Mouse (Mus musculus): Measurements from ENCODE around the gene Zfp609. TPM values are rescaled to one million over a fixed set of nuclear protein-coding genes. Genes with fewer than 3 reads are reported as not detected.
"Not testable (repeated sequence)": the region's sequence is repeated elsewhere in the genome, so short reads cannot be mapped to it uniquely, and the experiment has no call there.

The Zfp609 gene
- polyA plus RNA-seq, 1 experiment from 2014 or later: 7.1 TPM

DNA sequence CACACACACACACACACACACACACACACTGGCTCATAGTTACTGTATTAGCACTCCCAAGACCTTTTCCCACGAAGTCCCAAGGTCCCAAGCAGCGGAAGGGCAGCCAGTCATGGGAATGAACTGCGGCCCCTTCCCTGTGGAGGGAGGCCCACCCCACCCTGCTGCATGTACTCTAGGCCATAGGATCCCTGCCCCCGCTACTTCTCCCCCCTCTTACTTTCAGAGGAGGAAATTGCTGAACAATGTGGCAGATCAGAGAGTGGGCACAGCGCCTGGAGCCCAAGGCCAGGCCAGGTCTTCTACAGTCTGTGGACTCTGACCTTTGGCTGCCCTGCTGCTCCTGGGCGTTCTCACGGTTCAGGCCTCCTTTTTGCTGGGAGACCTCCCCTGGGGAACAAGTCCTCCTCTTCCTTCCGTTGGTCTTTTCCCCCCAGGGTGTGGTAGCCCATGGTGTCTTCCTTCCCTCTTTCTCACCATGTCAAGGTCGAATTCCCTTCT is 155.9 kb downstream of the Zfp609 start:
- Histone ChIP-seq H3K27me3 (replicated peaks) (no peaks in the 10 kb centered on the region), H3K9ac (no peak overlapping the region), H3K4me2 (no peak overlapping the region), H3K4me1 (replicated peaks) (peaks cover 29% of the 10 kb centered on the region), H3K9me3 (replicated peaks) (no peaks in the 10 kb centered on the region), H3K27ac (ENCODE audit: poor library complexity, severe bottlenecking) (peak overlapping the region; percentile 50), H3K4me3 (no peak overlapping the region), H3K36me3 (no peaks in the 10 kb centered on the region)
- ATAC-seq (ENCODE audit: insufficient number of reproducible peaks, low FRiP score): 0 out of 2 replicates have a peak, but pooled peaks have one; percentile 44
- 46% methylated on average over 9 of the region's 9 CpGs for WGBS

DNA sequence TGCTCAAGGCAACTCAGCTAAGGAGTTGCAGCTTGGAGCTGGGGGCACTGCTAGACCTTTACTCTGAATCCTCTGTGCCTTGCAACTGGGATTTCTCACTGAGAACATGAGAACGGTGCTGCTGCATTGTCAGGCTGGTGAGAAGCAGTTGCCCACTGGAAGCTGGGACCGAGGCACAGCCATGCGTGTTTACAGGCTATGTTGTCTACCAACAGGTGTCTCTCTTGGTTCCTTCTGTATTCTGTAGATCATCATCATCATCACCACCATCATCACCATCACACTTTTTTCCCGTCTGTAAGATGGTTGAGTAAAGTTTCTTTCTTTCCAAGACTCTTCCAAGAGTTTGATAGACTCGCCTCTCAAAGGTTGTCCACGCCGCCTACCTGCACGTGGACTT is 159.7 kb downstream of the Zfp609 start, which contains the start of gene Oaz2:
Gene Oaz2 (plus strand): TSS at position 301 of the 400 bp plus-strand sequence.
- H3K27me3 ChIP-seq (replicated peaks): no peaks in the 10 kb centered on the region
- H3K9me3 ChIP-seq (replicated peaks): no peaks in the 10 kb centered on the region
- no peaks in the 10 kb centered on the region; the same call in 1 of the 2 replicates for H3K36me3 ChIP-seq
- no peak within 1 kb of the TSS for H3K27ac ChIP-seq (ENCODE audit: poor library complexity, severe bottlenecking)
- no peak within 1 kb of the TSS for H3K4me2 ChIP-seq
- peaks cover 22% of the 10 kb centered on the region for H3K4me1 ChIP-seq (replicated peaks)
- H3K4me3 ChIP-seq: no peak within 1 kb of the TSS
- WGBS: 90% methylated on average over 8 of the region's 8 CpGs
- ATAC-seq (ENCODE audit: insufficient number of reproducible peaks, low FRiP score): no peak
- no peak within 1 kb of the TSS for H3K9ac ChIP-seq

DNA sequence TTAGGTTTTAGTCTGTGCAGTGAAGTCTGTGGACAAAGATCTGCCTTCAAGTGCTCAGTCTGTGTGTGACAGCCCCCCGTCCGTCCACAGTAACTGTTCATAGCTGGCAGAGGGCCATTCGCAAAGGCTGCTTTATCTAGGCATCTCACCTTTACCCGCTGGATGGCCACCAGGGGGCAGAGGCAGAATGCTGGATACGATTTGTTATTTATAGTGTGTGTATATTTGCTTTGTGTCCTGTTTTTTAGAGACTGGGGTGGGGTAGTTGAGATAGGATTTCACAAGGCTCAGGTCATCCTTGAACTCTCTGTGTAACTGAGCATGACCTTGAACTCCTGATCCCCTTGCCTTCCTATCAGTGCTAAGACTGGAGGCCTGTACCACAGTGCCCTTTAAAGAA is 161.3 kb downstream of the Zfp609 start:
- 17% methylated on average over 5 of the region's 5 CpGs for WGBS
- no peaks in the 10 kb centered on the region for H3K9me3 ChIP-seq (replicated peaks)
- H3K4me1 ChIP-seq (replicated peaks): peaks cover 8% of the 10 kb centered on the region
- H3K9ac ChIP-seq: no peak overlapping the region
- no peak overlapping the region for H3K27ac ChIP-seq (ENCODE audit: poor library complexity, severe bottlenecking)
- H3K36me3 ChIP-seq: no peaks in the 10 kb centered on the region; the same call in 1 of the 2 replicates
- H3K4me2 ChIP-seq: no peak overlapping the region
- H3K27me3 ChIP-seq (replicated peaks): no peaks in the 10 kb centered on the region
- ATAC-seq (ENCODE audit: insufficient number of reproducible peaks, low FRiP score): no peak
- H3K4me3 ChIP-seq: no peak overlapping the region

DNA sequence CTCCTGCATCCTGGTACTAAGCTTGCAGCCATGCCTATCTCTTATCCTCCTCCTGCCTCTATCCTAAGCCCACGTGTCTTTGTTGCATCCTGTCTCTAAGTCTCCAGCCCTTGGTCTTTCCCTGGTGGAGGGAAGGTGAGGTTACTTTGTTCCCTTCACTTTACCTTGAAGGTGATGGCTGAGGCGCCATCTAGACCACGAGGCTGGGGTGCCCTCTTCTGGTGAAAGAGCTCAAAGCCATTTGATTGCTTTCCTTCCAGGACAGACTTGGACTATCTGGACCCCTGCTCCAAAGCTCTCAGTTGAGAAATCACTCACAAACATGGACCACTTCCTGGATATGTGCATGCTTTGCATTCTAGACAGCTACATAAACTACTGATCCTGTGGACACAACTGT is 163.2 kb downstream of the Zfp609 start:
- no peak overlapping the region for H3K9ac ChIP-seq
- H3K9me3 ChIP-seq (replicated peaks): no peaks in the 10 kb centered on the region
- no peak overlapping the region for H3K4me3 ChIP-seq
- no peak for ATAC-seq (ENCODE audit: insufficient number of reproducible peaks, low FRiP score)
- H3K36me3 ChIP-seq: peaks cover 7% of the 10 kb centered on the region; the same call in 1 of the 2 replicates
- no peak overlapping the region for H3K27ac ChIP-seq (ENCODE audit: poor library complexity, severe bottlenecking)
- peaks cover 14% of the 10 kb centered on the region for H3K4me1 ChIP-seq (replicated peaks)
- 0% methylated on average over 3 of the region's 3 CpGs for WGBS
- no peak overlapping the region for H3K4me2 ChIP-seq
- H3K27me3 ChIP-seq (replicated peaks): no peaks in the 10 kb centered on the region

DNA sequence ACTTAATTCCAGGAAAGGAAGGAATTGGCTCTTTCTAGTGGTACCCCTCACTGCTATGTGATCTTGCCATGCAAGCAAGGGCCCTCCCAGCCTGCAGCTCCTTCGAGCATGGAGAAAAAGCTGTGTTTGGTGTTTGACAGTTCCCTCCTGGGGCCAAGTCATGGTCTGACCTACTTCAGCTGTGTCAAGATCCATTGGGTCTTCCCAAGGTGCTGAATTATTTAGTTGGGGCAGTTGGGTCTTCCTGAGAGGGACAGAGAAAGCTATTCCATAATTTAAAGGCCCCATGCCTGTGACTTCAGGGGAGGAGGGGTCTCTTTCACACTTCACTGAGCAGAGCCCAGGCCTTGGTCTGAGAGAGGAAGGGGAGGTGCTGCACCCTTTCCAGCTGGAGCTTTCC is 165.9 kb downstream of the Zfp609 start:
- no peak overlapping the region for H3K9ac ChIP-seq
- no peak overlapping the region for H3K27ac ChIP-seq (ENCODE audit: poor library complexity, severe bottlenecking)
- no peak overlapping the region for H3K4me3 ChIP-seq
- ATAC-seq (ENCODE audit: insufficient number of reproducible peaks, low FRiP score): no peak
- no peaks in the 10 kb centered on the region for H3K27me3 ChIP-seq (replicated peaks)
- H3K4me2 ChIP-seq: no peak overlapping the region
- peaks cover 14% of the 10 kb centered on the region for H3K4me1 ChIP-seq (replicated peaks)
- 60% methylated on average over 1 of the region's 1 CpGs for WGBS
- peaks cover 14% of the 10 kb centered on the region; the same call in 1 of the 2 replicates for H3K36me3 ChIP-seq
- no peaks in the 10 kb centered on the region for H3K9me3 ChIP-seq (replicated peaks)

DNA sequence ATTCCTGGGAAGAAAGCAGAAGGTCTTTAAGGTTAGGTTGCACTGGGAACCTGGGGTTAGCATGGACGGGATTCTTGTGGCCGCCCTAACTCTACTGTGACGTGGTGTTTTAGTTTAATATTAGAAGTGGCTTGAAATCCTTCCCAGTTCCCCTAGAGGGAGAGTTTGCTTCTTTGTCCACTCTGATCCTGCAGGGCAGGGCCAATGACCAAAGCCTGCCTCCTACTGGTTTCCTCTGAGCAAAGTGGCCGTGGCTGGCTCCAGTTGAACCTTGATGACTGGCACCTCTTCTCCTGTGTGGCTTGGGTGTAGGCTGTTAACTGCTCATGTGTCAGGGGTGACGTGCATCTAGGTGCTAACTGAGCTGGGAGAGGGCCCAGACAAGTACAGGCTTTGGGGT is 166.3 kb downstream of the Zfp609 start:
- no peak for ATAC-seq (ENCODE audit: insufficient number of reproducible peaks, low FRiP score)

DNA sequence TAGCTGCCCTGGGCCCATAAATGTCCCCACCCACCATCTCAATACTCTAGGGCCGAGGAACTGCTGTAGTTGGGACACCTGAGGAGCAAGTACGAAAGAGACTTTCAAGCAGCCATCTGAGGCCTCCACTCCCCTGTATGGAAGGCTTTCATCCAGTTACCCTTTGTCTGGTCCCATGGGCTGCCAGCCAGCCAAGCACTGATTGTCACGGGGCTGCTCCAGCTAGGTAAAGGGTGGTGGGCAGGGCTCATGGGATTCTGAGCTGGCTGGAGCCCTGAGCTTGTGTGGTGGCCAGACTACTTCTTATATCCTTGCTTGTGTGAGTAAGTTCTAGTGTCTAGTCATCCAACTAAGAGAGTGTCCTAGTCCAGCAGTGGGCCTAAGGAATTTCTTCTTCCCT is 170.1 kb downstream of the Zfp609 start:
- no peak overlapping the region for H3K4me2 ChIP-seq
- no peak overlapping the region; the same call in 1 of the 2 replicates for H3K27ac ChIP-seq (ENCODE audit: poor library complexity, severe bottlenecking)
- 84% methylated on average over 3 of the region's 3 CpGs for WGBS
- no peak overlapping the region for H3K9ac ChIP-seq
- H3K4me3 ChIP-seq: no peak overlapping the region
- peaks cover 14% of the 10 kb centered on the region; the same call in 1 of the 2 replicates for H3K36me3 ChIP-seq
- peaks cover 22% of the 10 kb centered on the region for H3K4me1 ChIP-seq (replicated peaks)
- H3K9me3 ChIP-seq (replicated peaks): no peaks in the 10 kb centered on the region
- no peak for ATAC-seq (ENCODE audit: insufficient number of reproducible peaks, low FRiP score)
- H3K27me3 ChIP-seq (replicated peaks): no peaks in the 10 kb centered on the region

More for the DNA sequence above, 166.3 kb downstream of the Zfp609 start:
- 62% methylated on average over 5 of the region's 5 CpGs for WGBS
- no peak overlapping the region for H3K4me3 ChIP-seq
- H3K9me3 ChIP-seq (replicated peaks): no peaks in the 10 kb centered on the region
- H3K4me1 ChIP-seq (replicated peaks): peaks cover 10% of the 10 kb centered on the region; the same call in 1 of the 2 replicates
- peaks cover 14% of the 10 kb centered on the region; the same call in 1 of the 2 replicates for H3K36me3 ChIP-seq
- no peak overlapping the region for H3K9ac ChIP-seq
- H3K4me2 ChIP-seq: no peak overlapping the region
- no peaks in the 10 kb centered on the region for H3K27me3 ChIP-seq (replicated peaks)
- peak overlapping the region; percentile 16; the same call in 1 of the 2 replicates for H3K27ac ChIP-seq (ENCODE audit: poor library complexity, severe bottlenecking)

DNA sequence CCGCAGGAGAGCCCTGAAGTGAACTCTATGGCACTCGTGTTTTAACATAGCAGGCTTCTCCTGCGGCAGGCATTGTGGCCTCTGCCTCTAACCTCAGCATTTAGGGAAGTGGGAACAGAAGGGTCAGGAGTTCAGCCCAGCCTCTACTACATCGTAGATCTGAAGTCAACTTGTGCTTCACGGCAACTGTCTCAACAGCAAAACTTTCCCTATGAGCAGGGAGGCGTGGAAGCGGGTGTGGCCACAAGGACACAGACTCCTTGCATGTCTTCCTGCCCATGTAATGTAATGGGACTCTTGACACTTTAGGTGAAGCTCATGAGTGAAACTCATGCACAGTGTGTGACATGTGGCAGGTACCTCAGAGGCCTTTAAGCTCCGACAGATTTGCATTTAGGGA is 171.8 kb downstream of the Zfp609 start:
- H3K4me1 ChIP-seq (replicated peaks): peaks cover 21% of the 10 kb centered on the region
- no peak overlapping the region for H3K27ac ChIP-seq (ENCODE audit: poor library complexity, severe bottlenecking)
- H3K9ac ChIP-seq: no peak overlapping the region
- peaks cover 14% of the 10 kb centered on the region; the same call in 1 of the 2 replicates for H3K36me3 ChIP-seq
- no peaks in the 10 kb centered on the region for H3K9me3 ChIP-seq (replicated peaks)
- no peaks in the 10 kb centered on the region for H3K27me3 ChIP-seq (replicated peaks)
- H3K4me3 ChIP-seq: no peak overlapping the region
- WGBS: 75% methylated on average over 8 of the region's 8 CpGs
- H3K4me2 ChIP-seq: no peak overlapping the region
- no peak for ATAC-seq (ENCODE audit: insufficient number of reproducible peaks, low FRiP score)

DNA sequence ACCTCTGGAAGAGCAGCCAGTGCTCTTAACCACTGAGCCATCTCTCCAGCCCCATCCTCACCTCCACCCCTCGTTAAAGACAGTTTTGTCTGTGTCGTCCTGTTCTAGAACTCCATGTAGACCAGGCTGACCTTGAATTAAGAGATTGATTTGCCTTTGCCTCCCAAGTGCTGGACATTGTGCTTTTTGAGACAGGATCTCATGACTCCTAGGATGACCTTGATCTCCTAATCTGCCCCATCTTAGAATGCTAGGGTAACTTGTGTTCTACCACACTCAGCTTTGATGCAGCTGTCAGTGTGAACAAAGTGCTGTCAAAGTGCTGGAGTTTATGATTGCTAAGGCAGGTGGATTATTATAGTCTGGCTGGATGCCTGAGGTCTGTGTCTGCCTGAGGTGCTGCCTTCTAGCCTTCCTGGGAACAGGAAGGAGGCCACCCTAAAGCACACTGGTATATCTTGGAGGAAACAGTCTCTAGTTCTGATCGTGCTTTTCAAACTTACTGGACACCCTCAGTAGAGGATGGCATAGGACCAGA is 172.6 kb downstream of the Zfp609 start:
- H3K36me3 ChIP-seq: peaks cover 13% of the 10 kb centered on the region; the same call in 1 of the 2 replicates
- WGBS: 64% methylated on average over 3 of the region's 3 CpGs
- H3K9ac ChIP-seq: 0 out of 2 replicates have a peak overlapping the region, but pooled peaks have one; percentile 9
- no peak overlapping the region for H3K4me3 ChIP-seq
- ATAC-seq (ENCODE audit: insufficient number of reproducible peaks, low FRiP score): no peak
- H3K9me3 ChIP-seq (replicated peaks): no peaks in the 10 kb centered on the region
- H3K27me3 ChIP-seq (replicated peaks): no peaks in the 10 kb centered on the region
- peaks cover 28% of the 10 kb centered on the region for H3K4me1 ChIP-seq (replicated peaks)
- H3K27ac ChIP-seq (ENCODE audit: poor library complexity, severe bottlenecking): no peak overlapping the region
- no peak overlapping the region for H3K4me2 ChIP-seq

DNA sequence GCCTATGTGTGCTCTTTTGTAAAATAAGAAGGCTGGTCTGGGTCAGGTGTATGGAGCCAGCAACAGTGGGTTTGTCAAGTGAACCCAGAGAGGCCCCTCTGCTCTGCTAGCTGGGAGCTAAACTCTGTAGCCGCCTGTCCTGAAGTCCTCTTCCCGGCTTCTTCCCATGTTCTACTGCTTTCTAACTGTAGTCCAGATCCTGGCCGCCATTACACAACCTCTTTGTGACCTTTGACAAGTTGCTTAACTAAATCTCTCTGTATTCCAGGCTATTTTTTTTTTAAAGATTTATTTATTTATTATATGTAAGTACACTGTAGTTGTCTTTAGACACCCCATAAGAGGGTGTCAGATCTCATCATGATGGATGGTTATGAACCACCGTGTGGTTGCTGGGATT is 173.6 kb downstream of the Zfp609 start:
- Histone ChIP-seq H3K27me3 (replicated peaks) (no peaks in the 10 kb centered on the region), H3K4me3 (no peak overlapping the region), H3K36me3 (0 out of 2 replicates have a peak, but pooled peaks cover 4% of the 10 kb centered on the region), H3K9ac (no peak overlapping the region), H3K4me1 (replicated peaks) (peaks cover 37% of the 10 kb centered on the region), H3K9me3 (replicated peaks) (no peaks in the 10 kb centered on the region), H3K4me2 (no peak overlapping the region), H3K27ac (ENCODE audit: poor library complexity, severe bottlenecking) (no peak overlapping the region)
- WGBS: 88% methylated on average over 4 of the region's 4 CpGs
- ATAC-seq (ENCODE audit: insufficient number of reproducible peaks, low FRiP score): no peak

DNA sequence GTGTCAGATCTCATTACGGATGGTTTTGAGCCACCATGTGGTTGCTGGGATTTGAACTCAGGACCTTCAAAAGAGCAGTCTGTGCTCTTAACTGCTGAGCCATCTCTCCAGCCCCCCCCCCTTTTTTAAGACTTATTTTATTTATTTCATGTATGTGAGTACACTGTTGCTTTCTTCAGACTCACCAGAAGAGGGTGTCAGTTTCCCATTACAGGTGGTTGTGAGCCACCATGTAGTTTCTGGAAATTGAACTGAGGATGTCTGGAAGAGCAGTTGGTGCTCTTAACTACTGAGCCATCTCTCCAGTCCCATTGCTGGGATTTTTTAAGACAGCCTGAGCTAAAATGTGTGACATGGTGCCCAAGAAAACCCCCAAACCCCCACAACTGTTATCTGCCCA is 175.4 kb downstream of the Zfp609 start:
- not testable (repeated sequence) for ATAC-seq (ENCODE audit: insufficient number of reproducible peaks, low FRiP score); H3K4me2 ChIP-seq; H3K27ac ChIP-seq (ENCODE audit: poor library complexity, severe bottlenecking); H3K9ac ChIP-seq; H3K4me3 ChIP-seq; H3K27me3 ChIP-seq (replicated peaks); H3K36me3 ChIP-seq; H3K9me3 ChIP-seq (replicated peaks)
- WGBS: 79% methylated on average over 1 of the region's 1 CpGs
- peaks cover 51% of the 10 kb centered on the region for H3K4me1 ChIP-seq (replicated peaks)
